Comparison of ENCODE assay signal across 9 mouse cellular contexts in genomic region chr11:107794103-107794493, GRCm38 (mm10). TPM values are rescaled to one million over a fixed set of nuclear protein-coding genes. Genes with fewer than 3 reads are reported as not detected.
DNase-seq lines count a peak whose midpoint lies in the region; ATAC-seq and TF ChIP-seq lines count a peak whose summit lies in the region.
"Had no signal": no experiment of that assay in that cellular context is flagged by ENCODE, and none has a peak within 500 bp of the region (broad histone marks: within the 10 kb centered on the region; RNA-seq: fewer than 3 reads in every experiment).

No protein-coding gene starts in this region.

- peak overlapping the region; percentile 17; the same call in 1 of the 2 replicates for H3K27ac ChIP-seq in kidney, embryonic 14.5 days (ENCODE audit: low read depth, low read length)
- H3K27ac ChIP-seq in brown adipose tissue, adult 24 weeks (replicated peaks; ENCODE audit: low read depth, low read length) = no peak overlapping the region
- H3K27ac ChIP-seq in heart, embryonic 15.5 days = no peak overlapping the region
- 0 out of 2 replicates have a peak overlapping the region, but pooled peaks have one; percentile 9 for H3K27ac ChIP-seq in limb, embryonic 14.5 days (replicated peaks; ENCODE audit: low read depth, low read length)
- H3K27ac ChIP-seq in stomach, embryonic 15.5 days = 0 out of 2 replicates have a peak overlapping the region, but pooled peaks have one; percentile 40
- H3K27ac ChIP-seq: macrophage had no signal

- peaks cover 13% of the 10 kb centered on the region for H3K27me3 ChIP-seq in kidney, embryonic 14.5 days (ENCODE audit: control insufficient read depth, insufficient read depth, low read length)
- H3K27me3 ChIP-seq in heart, embryonic 15.5 days = peaks cover 96% of the 10 kb centered on the region
- H3K27me3 ChIP-seq in limb, embryonic 14.5 days (ENCODE audit: control insufficient read depth, insufficient read depth, low read length) = peaks cover 45% of the 10 kb centered on the region
- peaks cover 50% of the 10 kb centered on the region for H3K27me3 ChIP-seq in stomach, embryonic 15.5 days (replicated peaks)

- H3K4me2 ChIP-seq in kidney, embryonic 14.5 days (replicated peaks; ENCODE audit: low read depth, low read length) = peak overlapping the region; percentile 99
- H3K4me2 ChIP-seq in heart, embryonic 15.5 days = peak overlapping the region; percentile 99
- H3K4me2 ChIP-seq in limb, embryonic 14.5 days (replicated peaks; ENCODE audit: low read depth, low read length, severe bottlenecking) = peak overlapping the region; percentile 99
- peak overlapping the region; percentile 97 for H3K4me2 ChIP-seq in stomach, embryonic 15.5 days

- WGBS in kidney, embryonic 14.5 days = under 1% methylated on average over 41 of the region's 41 CpGs
- under 1% methylated on average over 28 of the region's 41 CpGs for WGBS in heart, embryonic 15.5 days
- WGBS in limb, embryonic 14.5 days = 1% methylated on average over 24 of the region's 41 CpGs
- WGBS in stomach, embryonic 15.5 days = under 1% methylated on average over 35 of the region's 41 CpGs

- ATAC-seq in kidney, embryonic 14.5 days (ENCODE audit: low FRiP score, low TSS enrichment) = peak; percentile 67
- ATAC-seq in heart, embryonic 15.5 days (replicated peaks; ENCODE audit: insufficient number of reproducible peaks, insufficient read depth, low FRiP score, low read depth) = no peak
- peak; percentile 16 for ATAC-seq in limb, embryonic 14.5 days (ENCODE audit: low FRiP score, low read depth)
- ATAC-seq in stomach, embryonic 15.5 days (ENCODE audit: insufficient read depth, low FRiP score, low read depth) = peak; percentile 23; the same call in 1 of the 2 replicates

- TF ChIP-seq POLR2A in limb, embryonic 14.5 days (IDR thresholded peaks at IDR 0.05; ENCODE audit: borderline replicate concordance, extremely low read depth, insufficient read depth, insufficient read length) = no peak

- no peaks in the 10 kb centered on the region for H3K36me3 ChIP-seq in kidney, embryonic 14.5 days (ENCODE audit: control insufficient read depth, insufficient read depth, low read length)
- no peaks in the 10 kb centered on the region for H3K36me3 ChIP-seq in heart, embryonic 15.5 days
- H3K36me3 ChIP-seq in limb, embryonic 14.5 days (ENCODE audit: control insufficient read depth, insufficient read depth, low read length) = no peaks in the 10 kb centered on the region
- H3K36me3 ChIP-seq in stomach, embryonic 15.5 days = no peaks in the 10 kb centered on the region

- peaks cover 25% of the 10 kb centered on the region for H3K4me1 ChIP-seq in kidney, embryonic 14.5 days (ENCODE audit: control insufficient read depth, insufficient read depth, low read length)
- peaks cover 3% of the 10 kb centered on the region for H3K4me1 ChIP-seq in brown adipose tissue, adult 24 weeks (ENCODE audit: control insufficient read depth, insufficient read depth, insufficient read length, low read length)
- peaks cover 27% of the 10 kb centered on the region for H3K4me1 ChIP-seq in heart, embryonic 15.5 days (replicated peaks)
- H3K4me1 ChIP-seq in limb, embryonic 14.5 days (ENCODE audit: control insufficient read depth, insufficient read depth, low read length) = peaks cover 22% of the 10 kb centered on the region
- H3K4me1 ChIP-seq in stomach, embryonic 15.5 days = peaks cover 20% of the 10 kb centered on the region

- peak overlapping the region; percentile 67 for H3K4me3 ChIP-seq in kidney, embryonic 14.5 days (ENCODE audit: low read length)
- H3K4me3 ChIP-seq in brown adipose tissue, adult 24 weeks (ENCODE audit: insufficient read depth, low read depth, low read length) = peak overlapping the region; percentile 49
- H3K4me3 ChIP-seq in heart, embryonic 15.5 days = peak overlapping the region; percentile 57
- peak overlapping the region; percentile 66 for H3K4me3 ChIP-seq in limb, embryonic 14.5 days (replicated peaks; ENCODE audit: low read length)
- peak overlapping the region; percentile 56 for H3K4me3 ChIP-seq in stomach, embryonic 15.5 days (replicated peaks)

- no peak for DNase-seq in kidney, adult 8-10 months
- DNase-seq in limb, embryonic 14.5 days (ENCODE audit: low spot score) = no peak
- DNase-seq in gastrocnemius, postnatal 4 days (ENCODE audit: low spot score in 2 of 2) = no peak
- DNase-seq in layer of hippocampus, postnatal 25 days (ENCODE audit: extremely low spot score in 1 of 2, low spot score in 1 of 2) = no peak

- H3K9me3 ChIP-seq in kidney, embryonic 14.5 days (ENCODE audit: control insufficient read depth, low read length) = no peaks in the 10 kb centered on the region
- H3K9me3 ChIP-seq in heart, embryonic 15.5 days (replicated peaks) = no peaks in the 10 kb centered on the region
- H3K9me3 ChIP-seq in limb, embryonic 14.5 days (ENCODE audit: control insufficient read depth, low read length) = no peaks in the 10 kb centered on the region
- no peaks in the 10 kb centered on the region for H3K9me3 ChIP-seq in stomach, embryonic 15.5 days

- peak overlapping the region; percentile 63 for H3K9ac ChIP-seq in kidney, embryonic 14.5 days (ENCODE audit: low read depth, low read length)
- H3K9ac ChIP-seq in heart, embryonic 15.5 days = peak overlapping the region; percentile 44; the same call in 1 of the 2 replicates
- peak overlapping the region; percentile 60 for H3K9ac ChIP-seq in limb, embryonic 14.5 days (ENCODE audit: low read depth, low read length, severe bottlenecking)
- H3K9ac ChIP-seq in stomach, embryonic 15.5 days = peak overlapping the region; percentile 12; the same call in 1 of the 2 replicates

RNA-seq across cellular contexts. Expression of gene Cacng4, which starts 0.3 kb away (rescaled TPM):
- polyA plus RNA-seq in kidney, embryonic 14.5 days (2014; fragmentation: Nextera tagmentation; extraction: Ambion mirVana) = 3.7 and 5.2 TPM in 2 replicates
- not detected in 2 replicates for polyA plus RNA-seq in brown adipose tissue, adult 24 weeks (2012; ENCODE audit: insufficient read depth, insufficient read length, missing spikeins)
- polyA plus RNA-seq in heart, embryonic 15.5 days (2015; fragmentation: Nextera tagmentation; extraction: Ambion mirVana) = 0.54 and 1.2 TPM in 2 replicates
- 13.9 and 16.5 TPM in 2 replicates for polyA plus RNA-seq in limb, embryonic 14.5 days (2012; rRNA removed)
- 4.8 and 10.9 TPM in 2 replicates for polyA plus RNA-seq in limb, embryonic 14.5 days (2014; fragmentation: Nextera tagmentation; extraction: Ambion mirVana)
- 4.4 and 4.8 TPM in 2 replicates for polyA plus RNA-seq in stomach, embryonic 15.5 days (2015; fragmentation: Nextera tagmentation; extraction: Ambion mirVana)
- total RNA-seq in gastrocnemius, postnatal 4 days (2021) = 1 to 10 TPM in 1 of 2 experiments, under 1 TPM in 1; 0.96 to 1.2 TPM
- 10 to 100 TPM; 30.8 to 32.5 TPM for total RNA-seq in layer of hippocampus, postnatal 25 days (2021)
- polyA plus RNA-seq: macrophage had no signal

Comparison
In these comparisons a context has a peak if more than half of its experiments do, and no peak if none do; other contexts are left out.
1. H3K27ac ChIP-seq: peak in kidney, embryonic 14.5 days (single experiment), limb, embryonic 14.5 days (single experiment) and stomach, embryonic 15.5 days (single experiment); none in brown adipose tissue, adult 24 weeks (single experiment) and heart, embryonic 15.5 days (single experiment).
2. H3K9ac ChIP-seq: peak in every context shown above with its lines; median percentile 63 in kidney, embryonic 14.5 days; 60 in limb, embryonic 14.5 days; 44 in heart, embryonic 15.5 days; 12 in stomach, embryonic 15.5 days.
3. Peak in every context shown above with its lines, with median percentiles within 50 percentile points of each other: H3K4me2 ChIP-seq and H3K4me3 ChIP-seq.